Mouse (Mus musculus) embryonic fibroblast, embryonic 13.5 days (primary cell): ENCODE measurements around the gene Slc30a6.
"Not testable (repeated sequence)": the region's sequence is repeated elsewhere in the genome, so short reads cannot be mapped to it uniquely, and the experiment has no call there.

Experiments used
- CTCF ChIP-seq: IDR thresholded peaks from 2 replicates; pipeline ENCODE4 v1.5.1; 2011; ENCODE audit warnings: mild to moderate bottlenecking, control low read depth, low read length, moderate library complexity, borderline replicate concordance; ENCODE audit not compliant: insufficient read depth
- POLR2A ChIP-seq: IDR thresholded peaks from 2 replicates; pipeline ENCODE4 v1.6.1; 2011; ENCODE audit warnings: low read depth, mild to moderate bottlenecking, control low read depth, low read length, moderate library complexity

DNA sequence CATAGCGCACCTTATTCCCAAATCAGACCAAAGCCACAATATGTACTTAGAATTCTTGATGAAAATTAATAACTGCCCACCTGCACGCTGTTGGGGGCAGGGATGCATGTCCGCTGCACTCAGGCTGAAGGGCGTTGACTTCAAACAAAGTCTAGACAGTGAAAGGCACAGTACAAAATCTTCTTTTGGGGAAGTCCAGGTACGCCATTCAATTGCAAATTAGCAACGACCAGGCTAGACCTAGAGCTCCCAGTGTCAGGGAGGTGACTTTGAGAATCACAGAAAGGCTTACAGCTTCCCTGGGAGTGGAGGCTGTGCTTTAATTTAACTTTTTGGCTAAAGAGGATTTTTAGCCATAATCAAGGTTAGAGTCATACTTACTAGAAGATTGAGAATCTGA, 74.7 kb downstream of the Slc30a6 start:
- TF ChIP-seq CTCF, POLR2A: not testable (repeated sequence)
